Mouse (Mus musculus): Measurements from ENCODE around the gene Fam19a2.

Fam19a2 gene

DNA sequence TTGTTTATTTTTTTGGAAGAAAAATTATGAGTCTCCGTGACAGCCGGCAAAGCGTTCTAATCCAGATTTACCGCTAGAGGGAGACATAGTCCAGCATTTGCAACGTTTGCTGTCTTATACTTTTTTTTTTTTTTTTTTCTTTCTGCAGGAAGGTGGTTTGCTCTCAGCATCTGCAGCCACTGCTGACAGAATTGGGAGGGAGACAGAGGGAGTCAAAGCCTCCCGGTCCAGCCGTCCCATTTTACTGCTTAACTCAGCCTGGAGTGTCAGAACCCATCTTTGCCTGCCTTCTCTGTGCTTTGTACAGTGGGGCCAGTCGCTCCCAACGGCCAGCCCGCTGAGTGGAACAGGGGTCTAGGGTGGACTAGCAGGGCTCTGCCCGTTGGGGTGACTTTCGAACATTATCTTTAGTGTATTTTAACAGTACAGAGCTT is at the start of gene Fam19a2:
TSS of gene Fam19a2 (plus strand) at position 121 of the 434 bp plus-strand sequence.
- DNase-seq (ENCODE audit: low spot score in 2 of 2), result peak; percentile 44

DNA sequence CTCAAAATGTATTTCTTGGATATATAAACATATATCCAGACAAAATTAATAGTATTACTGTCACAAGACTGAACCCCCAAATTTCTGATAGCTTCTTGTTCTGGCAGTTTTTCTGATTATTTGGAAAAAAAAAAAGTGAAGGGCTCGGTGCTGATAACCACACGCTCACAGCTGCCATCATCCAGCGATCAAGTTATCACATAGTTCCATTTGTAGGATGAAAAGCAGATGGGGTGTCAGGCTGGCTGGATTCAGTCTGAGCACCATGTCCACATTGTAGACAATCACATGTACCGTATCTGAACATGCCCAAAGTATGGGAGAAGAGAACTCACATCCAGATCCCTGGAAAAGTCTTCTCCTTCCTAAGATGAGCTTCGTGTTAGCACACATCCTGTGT is 41.0 kb upstream of the Fam19a2 start:
- DNase-seq (ENCODE audit: low spot score in 2 of 2), result no peak

DNA sequence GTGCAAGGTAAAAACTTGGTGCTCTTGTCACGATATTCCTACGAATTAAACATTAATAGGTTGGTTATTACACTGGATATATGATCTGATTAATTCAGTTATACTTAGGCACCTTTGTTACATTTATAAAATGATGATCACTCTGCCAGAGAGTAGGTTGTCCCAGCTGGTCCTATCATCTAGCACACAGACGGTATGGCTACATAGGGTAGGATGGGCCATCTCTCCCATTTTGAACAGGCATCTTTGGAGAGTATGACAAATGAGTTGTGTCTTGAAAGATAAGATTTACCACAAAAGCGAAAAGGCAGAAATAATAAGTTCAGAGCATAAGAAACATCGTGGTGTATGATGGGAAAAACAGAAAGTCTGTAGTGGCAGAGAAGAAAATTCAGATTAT is 34.4 kb upstream of the Fam19a2 start:
- DNase-seq (ENCODE audit: low spot score in 2 of 2), result no peak

DNA sequence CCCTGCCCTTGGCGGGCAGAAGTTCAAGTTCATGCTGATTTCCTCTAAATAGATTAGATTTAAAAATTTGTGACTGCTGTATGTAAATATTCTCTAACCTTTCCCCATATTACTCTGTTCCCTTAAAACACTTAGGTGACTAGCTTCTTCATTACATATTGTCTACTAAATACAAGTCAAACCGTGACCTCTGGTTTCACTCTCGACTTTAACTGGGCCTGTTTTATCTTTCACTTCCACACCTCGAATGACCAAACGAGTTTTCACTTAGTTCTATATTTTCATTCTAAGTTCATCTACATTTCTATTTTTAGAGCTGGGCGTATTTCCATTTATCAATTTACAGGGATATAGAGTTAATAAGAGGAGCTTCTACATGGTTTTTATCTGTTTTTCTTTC is 15.7 kb upstream of the Fam19a2 start:
- DNase-seq (ENCODE audit: low spot score in 2 of 2), result no peak

DNA sequence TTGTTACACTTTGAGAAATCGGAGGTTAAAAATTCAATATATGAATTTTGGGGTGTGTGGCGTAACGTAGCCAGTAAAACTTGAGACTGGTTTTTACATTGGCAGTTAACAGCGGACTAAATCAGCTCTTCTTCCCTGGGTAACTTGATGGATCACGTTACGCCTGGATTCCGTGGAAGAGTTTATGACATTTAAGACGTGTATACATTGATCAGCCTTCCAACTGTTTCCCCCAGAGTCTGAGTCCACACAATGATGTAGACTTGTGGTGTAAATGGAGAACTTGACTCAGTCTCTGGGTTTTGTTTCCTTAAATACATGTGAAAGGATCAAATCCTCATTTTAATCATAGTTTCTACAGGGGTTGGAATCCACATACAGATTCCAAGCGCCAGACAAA is 11.9 kb upstream of the Fam19a2 start:
- no peak for DNase-seq (ENCODE audit: low spot score in 2 of 2)

DNA sequence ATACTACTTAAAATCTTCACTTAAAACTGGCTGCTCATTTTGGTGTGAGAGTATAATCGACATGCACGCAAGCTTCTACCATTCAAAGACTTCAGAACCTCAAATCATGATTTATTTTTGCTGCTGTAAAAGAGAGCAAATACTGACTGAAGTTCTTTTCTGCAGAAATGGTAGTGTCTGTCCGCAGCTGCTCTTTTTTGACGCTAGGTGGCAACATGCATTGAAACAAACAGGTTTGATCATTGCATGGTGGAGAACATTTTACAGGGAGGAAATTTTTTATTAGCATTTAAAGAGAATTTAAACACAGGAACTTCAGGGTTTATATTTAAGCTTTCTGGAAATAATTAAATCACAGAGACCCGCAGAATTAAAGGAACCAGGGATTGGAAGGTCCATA is 9.5 kb upstream of the Fam19a2 start:
- peak in 1 of 2 experiments; percentile 19 for DNase-seq (ENCODE audit: low spot score in 2 of 2)

DNA sequence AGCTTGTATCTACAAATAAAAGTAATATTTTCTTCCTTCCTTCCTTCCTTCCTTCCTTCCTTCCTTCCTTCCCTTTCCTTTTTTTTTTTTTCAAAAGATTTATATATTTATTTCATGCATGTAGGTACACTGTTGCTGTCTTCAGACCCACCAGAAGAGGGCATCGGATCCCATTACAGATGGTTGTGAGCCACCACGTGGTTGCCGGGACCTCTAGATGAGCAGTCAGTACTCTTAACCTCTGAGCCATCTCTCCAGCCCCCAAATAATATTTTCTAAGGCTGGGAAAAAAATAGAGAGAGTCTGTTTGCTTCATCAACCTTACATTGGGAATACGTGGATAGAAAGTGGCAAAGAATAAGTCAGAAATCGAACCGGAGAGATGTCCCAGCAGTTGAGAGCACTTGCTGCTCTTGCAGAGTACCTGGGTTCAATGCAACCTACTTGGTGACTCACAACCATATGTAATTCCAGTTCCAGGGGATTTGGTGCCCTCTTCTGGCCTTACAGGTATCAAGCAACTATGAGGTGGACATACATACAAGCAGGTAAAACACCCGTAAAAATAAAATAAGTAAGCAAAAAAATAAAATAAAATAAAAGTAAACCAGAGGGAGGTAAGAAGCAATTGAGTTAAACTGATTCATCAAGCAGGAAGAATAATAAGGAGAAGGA is 8.0 kb upstream of the Fam19a2 start:
- no peak for DNase-seq (ENCODE audit: low spot score in 2 of 2)

DNA sequence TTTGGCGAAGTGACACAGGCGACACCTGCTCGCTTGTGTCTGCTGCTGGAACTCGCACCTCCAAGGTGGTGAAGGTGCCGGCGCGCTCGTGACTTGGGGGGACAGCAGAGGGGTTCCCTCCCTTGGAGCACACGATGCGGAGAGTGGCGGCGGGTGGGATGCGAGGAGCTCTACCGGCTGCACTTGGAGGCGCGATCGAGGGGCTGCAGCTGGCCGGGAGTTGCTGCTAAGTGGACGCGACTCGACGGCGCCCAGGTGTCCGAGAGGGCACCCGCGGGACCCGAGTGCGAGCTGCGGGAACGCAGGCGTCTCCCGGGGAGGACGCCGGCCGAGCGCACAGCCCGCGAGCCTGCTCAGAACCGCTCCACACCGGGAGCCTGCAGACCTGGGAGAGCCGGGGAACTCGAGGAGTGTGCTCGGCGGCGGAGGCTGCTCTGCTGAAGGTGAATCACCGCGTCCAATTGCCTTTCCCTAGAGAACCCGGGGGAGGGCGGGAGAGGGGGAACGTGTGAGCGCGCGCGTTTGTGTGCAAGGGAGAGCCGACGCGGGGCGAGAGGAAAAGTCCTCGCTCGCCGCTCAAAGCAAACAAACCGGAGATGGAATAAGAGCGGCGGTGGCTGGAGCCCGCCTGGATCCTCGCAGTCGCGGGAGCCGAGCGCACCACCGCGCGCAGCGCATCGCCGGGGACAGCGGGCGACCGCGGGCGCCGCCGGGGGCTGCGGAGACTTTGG is 830 bp downstream of the Fam19a2 start:
- DNase-seq (ENCODE audit: low spot score in 2 of 2), result peak; percentile 25 to 32

DNA sequence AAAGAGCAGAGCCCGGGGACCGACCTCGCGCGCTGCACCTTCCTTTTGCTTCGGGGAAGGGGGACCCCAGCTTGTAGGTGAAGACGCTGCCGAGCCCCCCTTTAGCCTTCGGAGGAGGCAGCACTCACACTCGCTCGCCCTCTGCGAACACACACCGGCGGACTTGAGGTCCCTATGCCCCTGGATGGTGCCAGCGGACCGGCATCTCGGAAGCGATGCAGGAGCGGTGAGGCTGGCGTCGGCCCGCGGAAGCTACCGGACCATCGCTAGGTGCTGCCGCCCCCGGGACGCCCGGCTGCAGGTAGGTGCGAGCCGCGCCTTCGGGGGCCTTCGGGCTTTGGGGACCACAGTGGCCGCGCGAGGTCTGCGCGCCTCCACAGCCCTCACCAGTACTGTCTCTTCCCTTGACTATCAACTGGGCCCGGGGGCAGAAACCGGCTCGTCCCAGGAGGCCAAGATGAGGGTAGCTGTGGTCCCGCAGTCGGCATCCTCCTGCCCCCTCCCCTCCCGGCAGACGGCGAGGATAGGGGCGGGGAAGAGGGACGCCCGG is 1.5 kb downstream of the Fam19a2 start:
- peak in 1 of 2 experiments; percentile 13 for DNase-seq (ENCODE audit: low spot score in 2 of 2)

DNA sequence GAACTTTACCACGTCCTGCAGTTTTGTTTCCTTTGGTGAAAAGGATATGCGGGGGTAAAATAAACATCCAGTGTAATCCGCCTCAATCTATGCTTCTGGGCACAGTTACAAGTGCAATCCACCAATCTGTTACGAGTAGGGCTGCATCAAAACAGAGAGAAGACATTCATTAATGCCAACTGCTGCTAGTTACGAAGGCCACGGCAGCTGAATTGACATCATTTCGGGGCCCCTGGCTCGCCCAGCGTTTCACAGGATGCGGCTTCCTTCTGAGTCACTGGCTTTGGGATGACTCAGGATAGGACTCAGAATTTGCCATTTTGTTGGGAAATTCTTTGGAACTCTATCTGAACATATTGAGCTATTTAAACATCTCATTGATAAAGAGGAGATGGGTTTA is 4.8 kb downstream of the Fam19a2 start:
- DNase-seq (ENCODE audit: low spot score in 2 of 2), result peak in 1 of 2 experiments; percentile 7

DNA sequence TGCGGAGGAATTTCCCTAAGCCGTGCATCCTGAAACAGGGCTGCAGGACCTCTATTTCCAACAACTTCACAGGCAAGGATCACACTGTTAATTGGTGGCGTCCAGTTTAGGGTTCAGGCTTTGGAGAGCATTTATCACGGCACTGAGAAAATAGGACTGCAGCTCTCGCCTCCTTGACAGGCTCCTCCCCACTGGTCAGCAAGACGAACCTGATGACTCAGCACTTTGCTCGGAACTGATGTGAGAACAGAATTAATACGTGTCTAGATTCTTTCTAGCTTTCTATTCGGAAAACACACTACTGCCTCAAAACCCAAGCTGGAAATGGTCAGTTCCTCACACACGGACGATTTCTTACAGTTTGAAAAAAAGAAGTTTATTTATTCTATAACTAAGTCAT is 10.8 kb downstream of the Fam19a2 start:
- no peak for DNase-seq (ENCODE audit: low spot score in 2 of 2)

DNA sequence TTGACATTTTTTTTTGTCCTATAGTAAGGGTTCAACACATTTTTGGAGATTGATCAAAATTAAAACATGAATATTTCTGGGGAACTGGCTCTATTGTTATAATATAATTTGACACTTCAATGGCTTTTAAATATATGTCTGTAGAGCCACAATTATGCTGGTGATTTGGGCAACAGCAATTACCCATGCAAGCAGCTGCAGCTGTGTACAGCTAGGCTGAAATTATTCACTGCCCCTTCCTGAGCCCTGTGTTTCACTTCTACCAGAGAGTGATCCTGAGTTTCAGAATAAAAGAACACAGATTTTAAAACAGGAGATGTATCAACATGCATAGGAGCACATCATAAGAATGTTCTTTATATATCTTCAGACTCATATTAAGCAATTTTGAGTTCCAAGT is 43.5 kb downstream of the Fam19a2 start:
- no peak for DNase-seq (ENCODE audit: low spot score in 2 of 2)

DNA sequence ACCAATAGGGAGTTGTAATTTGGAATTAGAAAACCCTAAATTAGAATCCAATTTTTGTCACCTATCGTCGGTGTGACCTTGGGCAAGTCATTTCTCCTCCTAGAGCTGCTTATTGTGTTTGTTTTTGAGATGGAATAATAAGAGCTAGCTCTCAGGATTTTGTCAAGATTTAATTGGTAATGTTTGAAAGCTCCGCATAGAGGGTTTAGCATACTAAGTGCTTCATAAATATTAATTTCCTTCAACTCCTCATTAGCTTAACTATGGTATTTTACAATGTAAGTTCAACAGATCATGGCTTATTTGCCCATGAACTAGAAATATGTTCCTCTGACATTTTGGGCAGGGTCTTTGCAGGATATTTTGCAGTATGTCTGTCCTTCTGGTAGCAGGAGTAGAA is 62.5 kb downstream of the Fam19a2 start:
- no peak for DNase-seq (ENCODE audit: low spot score in 2 of 2)

DNA sequence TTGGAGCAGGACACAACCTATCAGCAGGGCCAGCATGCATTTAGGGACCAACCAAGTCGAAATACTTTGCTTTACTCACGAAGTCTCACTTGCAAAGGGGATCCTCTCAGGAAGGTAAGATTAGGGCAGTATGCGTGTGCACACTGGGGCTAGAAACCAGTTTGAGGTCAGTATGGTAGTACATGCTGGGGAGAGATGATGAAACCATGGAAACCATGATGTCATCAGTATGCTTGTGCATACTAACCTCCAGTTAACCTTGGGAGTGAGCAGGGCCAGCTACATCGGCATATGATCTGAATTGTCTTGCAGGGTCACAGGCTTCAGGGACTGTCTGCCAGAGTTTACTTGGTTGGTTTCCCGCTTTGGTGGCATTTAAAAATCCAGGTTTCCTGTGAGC is 77.5 kb downstream of the Fam19a2 start:
- no peak for DNase-seq (ENCODE audit: low spot score in 2 of 2)

DNA sequence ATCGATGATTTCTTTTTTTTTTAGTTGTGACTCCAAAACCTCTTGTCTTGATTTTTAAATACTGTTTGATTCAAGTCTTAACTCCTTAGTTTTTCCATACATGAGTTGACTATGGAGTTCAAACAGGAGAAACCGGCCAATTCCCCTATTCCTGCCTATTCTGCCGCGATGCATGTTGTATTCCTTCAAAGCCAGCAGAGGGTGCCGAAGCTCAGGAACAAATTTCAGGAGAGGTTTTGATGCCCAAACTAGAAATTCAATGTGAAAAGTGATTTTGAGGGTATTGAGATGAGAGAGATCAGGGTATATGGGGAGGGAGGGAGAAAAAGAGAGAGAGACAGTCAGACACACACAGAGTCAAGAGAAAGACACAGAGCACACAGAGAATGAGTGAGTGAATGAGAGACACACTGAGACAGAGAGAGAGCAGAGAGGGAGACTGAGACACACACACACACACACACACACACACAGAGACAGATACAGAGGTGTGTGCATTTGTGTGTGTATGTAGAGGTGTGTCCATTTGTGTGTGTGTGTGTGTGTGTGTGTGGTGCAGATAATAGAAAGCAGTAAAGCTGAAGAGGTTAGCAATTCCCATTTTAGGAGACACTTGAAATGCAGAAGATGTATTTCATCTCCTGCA is 78.9 kb downstream of the Fam19a2 start:
- peak; percentile 14 to 36 for DNase-seq (ENCODE audit: low spot score in 2 of 2)

DNA sequence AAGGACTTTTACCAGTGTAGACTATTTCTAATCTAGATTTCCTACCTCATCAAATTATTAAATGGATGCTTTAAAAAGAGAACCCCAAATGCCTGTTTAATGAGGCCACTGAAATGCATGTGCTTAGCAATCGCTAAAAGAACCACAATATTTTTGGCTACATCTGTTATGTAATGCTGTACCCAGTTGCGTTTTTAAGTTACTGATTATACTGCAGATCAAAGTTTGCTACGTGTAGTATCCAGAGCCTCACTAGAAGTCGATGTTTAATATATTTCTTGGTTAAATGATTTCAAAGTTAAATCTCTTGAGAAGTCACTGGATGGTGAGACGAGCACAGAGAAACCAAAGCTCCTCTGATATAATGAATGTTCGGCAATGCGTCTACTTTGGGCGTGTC is 82.5 kb downstream of the Fam19a2 start:
- DNase-seq (ENCODE audit: low spot score in 2 of 2), result no peak

DNA sequence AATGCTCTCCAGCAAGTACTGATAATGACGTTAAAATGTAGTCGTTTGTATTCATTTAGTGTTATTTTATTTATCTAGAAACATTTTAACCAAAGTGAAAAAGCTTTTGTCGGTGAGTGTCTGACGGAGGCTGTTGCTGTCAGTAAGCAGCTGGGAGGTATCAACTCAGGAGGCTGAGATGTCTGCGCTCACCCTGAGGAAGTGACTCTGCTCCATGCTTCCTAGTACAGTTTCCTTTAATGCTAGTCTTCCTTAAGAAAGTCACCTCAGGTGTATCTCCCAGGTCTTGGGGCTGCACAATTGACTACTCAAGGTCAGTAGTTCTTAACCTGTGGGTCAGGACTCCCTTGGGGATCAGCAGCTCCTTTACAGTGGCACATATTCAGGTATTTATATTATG is 89.9 kb downstream of the Fam19a2 start:
- no peak for DNase-seq (ENCODE audit: low spot score in 2 of 2)

DNA sequence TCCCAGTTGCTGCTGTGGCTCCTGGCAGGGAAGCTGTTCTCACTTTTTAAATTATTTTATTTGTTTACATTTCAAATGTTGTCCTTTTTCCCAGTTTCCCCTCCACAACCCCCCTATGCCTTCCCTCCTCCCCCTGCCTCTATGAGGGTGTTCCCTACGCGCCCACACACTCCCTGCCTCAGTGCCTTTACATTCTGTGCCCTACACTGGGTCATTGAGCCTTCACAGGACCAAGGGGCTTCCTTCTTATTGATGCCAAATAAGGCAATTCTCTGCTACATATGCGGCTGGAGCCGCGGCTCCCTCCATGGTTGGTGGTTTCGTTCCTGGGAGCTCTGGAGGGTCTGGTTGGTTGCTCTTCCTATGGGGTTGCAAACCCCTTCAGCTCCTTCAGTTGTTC is 93.2 kb downstream of the Fam19a2 start:
- DNase-seq (ENCODE audit: low spot score in 2 of 2), result no peak

DNA sequence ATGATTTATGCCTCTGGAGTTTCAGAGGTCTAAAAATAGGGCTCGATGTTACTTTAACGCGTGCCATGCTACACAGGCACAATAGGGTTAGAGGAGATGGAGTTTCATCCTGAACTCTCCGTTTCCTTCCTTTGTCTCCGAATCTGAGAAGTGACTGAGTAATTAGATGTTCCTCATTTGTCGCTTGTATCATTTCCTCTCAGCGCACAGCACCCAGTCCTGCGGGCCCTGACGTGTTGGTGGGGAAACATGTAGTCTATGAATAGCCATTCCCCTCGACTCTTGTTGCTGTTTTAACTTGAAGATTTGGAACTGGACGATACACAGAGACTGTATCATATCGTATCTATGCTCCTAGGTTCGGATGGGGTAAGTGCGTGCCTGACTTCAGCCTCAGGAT is 96.7 kb downstream of the Fam19a2 start:
- DNase-seq (ENCODE audit: low spot score in 2 of 2), result no peak

DNA sequence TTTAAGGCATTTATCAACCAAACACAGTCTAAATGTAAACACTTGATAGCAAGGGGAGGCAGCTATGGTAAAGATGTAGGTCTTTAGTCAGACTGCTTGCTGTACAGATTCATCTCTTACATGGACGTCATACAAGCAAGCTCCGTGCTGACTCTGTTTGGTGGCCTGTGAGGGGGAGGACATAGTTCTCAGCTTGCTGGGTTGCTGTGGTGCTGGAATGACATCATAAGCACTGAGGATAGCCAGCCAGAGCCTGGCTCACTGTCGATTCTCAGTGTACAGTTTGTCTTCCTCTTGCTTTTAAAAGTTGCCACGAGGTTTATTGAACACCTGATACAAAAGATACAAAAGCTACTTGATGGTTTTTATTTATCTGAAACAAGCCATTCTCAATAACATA is 100.8 kb downstream of the Fam19a2 start:
- DNase-seq (ENCODE audit: low spot score in 2 of 2), result no peak

DNA sequence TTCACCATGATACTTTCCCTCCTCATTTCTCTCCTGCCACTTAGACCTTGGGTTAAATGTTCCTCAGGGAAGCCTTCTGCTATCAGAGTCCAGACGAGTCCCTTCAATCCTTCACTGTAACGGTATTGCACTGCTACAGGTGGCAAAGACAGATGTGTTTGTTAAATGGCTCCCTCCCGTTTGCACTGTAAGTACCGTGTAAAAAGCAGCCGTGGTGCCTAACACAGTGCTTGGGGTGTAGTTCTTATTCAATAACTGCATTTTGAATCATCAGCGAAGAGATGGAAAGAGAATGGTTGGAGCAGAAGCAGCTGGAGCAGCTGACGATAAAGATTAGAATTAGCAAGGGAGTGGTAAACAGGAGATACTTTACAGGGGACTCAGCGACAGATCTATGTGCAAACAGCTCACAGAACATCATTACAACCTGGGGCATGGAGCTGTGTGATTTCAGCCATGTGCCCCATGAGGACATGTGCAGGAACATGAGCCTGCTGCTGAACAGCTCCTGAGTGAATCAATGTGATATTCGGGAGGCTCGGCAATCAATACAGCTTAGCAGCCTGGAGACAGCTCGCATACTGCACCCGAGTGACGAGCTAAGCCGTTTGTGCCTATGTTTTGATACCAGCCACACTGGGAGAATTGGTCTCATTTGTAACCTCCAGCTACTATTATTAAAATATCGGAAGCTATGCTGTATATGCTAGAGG is 103.5 kb downstream of the Fam19a2 start:
- no peak for DNase-seq (ENCODE audit: low spot score in 2 of 2)

DNA sequence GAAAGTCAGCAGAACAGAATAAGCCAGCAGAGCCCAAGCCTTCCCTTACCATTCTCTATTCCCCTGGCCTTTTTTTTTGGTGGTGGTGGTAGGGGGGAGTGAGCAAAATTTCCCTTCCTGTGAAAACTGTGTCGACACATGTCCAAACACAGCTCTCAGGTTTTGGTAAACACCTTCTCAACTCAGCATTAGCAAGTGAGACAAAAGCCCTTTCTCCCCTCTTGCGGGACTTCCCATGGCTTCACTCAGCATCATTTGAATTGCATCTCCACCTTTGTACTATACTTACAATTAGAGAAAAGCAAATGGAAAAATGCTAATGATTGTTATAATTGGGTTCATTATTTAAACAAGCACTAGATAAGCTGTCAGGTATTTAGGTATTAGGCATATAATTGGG is 119.5 kb downstream of the Fam19a2 start:
- no peak for DNase-seq (ENCODE audit: low spot score in 2 of 2)

Measured in frontal cortex, postnatal 14 days (tissue).